Mouse (Mus musculus): Measurements from ENCODE around the gene Pgap3.
A peak's percentile ranks its signal among the peaks of the same experiment; 100 is the strongest.

Gene Pgap3

DNA sequence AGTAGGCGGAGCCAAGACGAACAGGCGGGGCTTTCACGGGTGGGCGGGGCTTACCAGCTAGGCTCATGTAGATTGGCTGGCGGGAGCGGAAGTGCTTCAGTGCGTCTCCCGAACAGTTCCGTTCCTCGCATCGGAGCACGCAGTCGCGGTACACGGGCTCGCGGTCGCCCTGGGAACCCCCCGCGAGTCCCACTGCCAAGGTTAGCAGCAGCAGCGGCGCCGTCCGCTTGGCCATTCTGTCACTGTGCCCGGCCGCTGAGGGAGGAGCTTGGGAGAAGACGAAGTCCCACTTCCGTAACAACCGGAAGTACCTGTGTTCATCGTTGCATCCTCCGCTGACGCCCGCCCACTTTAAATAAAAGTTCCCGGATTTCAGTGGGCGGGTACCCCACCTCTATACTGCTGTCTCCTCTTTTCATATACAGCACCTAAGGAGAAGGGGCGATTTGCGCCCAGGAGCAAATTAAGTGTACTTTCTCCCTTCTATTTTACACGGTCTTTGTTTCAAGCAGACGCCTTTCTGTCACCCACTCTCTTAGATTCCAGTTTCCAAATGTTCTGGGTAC is at the start of gene Pgap3:
Pgap3 (minus strand) TSS at position 330 of the 566 bp plus-strand sequence.
- DNase-seq (ENCODE audit: low spot score) = peak; percentile 94

DNA sequence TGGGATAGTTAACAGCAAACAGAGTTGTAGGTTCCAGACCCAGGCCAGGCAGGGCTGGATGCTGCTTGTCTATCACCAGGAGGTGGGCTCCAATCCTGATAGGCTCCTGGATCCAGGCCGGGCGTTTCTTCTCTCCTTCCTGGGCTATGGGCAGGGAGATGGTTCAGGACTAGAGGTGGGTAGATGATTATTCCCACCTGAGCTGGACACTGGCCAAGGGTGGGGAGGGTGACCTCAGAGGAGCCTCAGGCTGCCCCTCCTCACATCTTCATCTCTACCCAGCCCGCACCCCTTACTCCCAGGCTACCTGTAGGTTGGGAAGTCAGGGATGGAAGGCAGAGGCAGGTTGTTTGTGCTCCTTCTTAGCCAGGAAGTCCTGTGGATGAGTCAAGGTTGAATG is 49.1 kb upstream of the Pgap3 start:
- DNase-seq (ENCODE audit: low spot score) = no peak

DNA sequence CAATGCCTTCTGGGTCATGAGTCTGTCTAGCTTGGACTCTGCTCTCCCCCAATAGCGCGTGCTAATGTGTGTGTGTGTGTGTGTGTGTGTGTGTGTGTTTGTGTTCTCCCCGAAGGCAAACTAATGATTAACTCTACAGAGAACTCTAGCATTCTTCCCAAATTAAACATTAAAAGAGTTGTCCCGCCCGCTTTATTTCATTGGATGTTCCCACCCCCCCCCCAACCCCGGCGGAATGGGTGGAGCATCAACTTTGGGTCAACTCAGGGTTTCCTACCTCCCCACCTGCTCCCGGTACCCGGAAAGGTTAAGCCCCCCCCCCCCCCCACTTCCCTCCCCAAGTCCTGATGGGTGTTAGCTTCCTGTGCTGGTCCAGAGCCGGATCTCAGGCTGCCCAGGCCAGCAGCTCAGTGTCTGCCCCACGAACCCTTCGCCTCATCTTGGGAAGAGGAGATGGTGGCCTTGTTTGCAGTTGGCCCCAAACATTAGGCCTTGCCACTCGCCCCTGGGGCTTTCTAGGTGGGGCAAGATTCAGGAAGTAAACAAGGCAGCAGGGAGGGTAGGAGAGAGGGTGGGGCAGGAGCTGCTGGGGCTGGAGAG is 48.0 kb upstream of the Pgap3 start:
- no peak for DNase-seq (ENCODE audit: low spot score)

DNA sequence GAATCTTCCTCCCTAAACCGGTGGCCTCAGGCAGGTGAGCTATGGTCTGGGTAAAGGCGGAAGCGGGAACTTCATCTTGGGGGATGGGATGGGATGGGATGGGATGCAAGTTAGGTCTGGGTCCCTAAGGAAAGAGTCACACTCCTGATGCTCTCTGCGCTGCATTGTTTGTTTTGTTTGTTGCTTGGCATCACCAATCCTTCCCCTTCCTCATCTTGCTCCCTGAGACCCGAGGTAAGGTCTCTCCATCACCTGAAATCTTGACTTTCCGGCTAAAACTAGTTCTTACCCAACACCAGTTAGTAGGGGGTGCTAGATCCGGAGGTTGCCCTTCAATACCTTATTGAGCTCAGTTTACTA is 47.2 kb upstream of the Pgap3 start:
- DNase-seq (ENCODE audit: low spot score) = no peak

DNA sequence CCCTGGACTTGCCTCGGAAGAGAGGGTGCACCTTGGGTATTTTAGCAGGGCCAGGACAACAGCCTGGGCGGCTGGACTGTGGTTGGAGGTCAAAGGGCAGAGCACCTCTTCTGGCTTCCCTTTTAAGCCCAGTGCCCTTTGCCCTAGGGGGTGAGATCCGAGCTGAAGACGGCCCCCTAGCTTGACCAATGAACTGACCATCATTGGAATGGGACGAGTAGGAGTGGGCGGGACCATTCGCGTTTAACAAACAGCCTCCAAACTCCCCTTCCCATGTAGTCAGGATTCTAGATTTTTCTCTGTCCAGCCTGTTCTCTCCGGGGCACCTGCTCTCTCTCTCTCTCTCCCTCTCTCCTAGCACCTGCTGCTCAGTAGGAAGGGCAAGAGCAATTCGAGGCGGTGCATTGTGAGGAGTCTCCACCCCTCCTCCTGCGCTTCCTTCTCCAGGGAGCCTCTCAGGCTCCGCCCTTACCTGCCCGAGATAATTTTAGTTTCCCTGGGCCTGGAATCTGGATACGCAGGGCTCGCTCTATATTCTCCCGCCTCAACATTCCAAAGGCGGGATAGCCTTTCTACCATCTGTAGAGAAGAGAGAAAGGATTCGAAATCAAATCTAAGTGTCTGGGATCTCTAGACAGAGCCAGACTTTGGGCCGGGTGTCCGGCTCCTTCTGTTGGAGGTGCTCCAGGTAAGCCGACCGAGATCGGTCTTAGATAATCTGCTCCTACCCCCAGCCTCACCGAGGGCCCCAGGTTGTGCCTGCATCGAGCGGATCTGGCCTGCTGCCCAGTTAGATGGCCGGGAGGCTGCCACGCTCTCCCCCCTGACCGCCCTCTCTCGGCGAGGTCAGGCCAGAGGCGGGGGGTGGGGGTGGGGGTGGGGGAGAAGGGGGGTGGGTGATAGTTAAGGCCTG is 46.5 kb upstream of the Pgap3 start:
- DNase-seq (ENCODE audit: low spot score) = peak; percentile 75

DNA sequence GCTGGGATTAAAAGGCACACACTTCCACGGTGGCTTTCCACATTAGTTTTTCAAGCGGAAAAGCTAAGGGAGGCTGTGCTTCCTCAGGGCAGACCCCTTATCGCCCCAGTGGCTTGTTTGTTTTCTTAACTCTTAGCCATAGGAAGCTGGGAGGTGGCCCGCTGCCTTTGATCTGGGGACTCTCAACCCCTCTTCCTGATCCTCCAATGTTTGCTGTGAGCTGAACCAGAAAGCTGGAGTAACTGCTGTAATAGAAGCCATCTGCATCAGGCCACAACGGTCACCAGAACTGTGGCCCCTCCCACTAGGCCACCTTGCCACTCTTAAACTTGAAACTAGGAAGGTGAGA is 45.9 kb upstream of the Pgap3 start, which contains the start of gene Grb7:
Grb7 (plus strand) TSS at position 182 of the 349 bp plus-strand sequence.
- peak; percentile 70 for DNase-seq (ENCODE audit: low spot score)

DNA sequence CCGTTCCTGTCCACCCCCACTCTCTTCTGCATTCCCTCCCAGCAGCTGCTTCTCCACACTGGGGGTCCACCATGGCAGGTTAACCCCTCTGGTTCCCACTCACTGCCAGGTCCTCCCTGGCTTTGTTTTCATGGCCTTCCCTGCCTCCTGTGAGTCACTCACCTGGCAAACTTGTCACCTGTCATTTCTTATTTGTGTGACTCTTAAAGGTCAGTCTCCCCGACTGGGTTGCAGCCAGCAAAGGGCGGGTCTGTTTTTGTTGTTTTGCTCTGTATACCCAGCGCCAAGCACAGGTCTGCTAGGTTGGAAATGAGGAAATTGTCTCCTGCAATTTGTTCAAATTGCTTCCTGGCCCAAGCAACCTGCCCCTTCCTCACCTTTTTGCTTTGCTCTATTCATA is 45.4 kb upstream of the Pgap3 start:
- no peak for DNase-seq (ENCODE audit: low spot score)

DNA sequence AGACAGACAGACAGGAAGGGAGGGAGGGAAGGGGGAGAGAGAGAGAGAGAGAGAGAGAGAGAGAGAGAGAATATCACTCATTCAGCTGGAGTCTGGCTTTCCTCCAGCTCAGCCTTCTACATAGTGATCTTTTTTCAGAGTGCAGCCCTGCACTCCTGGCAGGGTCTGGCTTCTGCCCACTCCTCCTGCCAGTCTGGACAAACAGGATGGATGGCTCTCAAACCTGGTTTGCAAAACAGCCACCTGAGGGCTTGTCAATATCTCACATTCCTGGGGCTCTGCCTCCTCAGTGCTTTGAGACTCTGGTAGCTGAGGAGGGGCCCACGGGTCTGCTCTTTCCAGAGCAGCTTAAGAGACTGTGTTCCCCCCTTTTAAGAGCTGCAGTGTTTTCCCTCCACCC is 44.9 kb upstream of the Pgap3 start:
- no peak for DNase-seq (ENCODE audit: low spot score)

DNA sequence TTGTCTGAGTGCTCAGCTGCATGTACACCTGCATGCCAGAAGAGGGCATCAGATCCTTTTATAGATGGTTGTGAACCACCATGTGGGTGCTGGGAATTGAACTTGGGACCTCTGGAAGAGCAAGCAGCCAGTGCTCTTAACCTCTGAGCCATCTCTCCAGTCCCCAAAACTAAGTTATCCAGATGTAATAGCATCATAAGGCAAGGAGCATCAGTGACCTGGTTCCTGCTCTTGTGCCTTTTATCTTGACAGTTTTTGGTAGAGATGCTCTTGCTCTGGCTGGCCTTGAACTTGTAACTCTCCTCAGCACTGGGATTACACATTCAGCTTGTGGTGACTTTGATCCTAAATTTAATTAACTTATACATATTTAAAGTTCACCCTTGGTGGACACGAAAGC is 43.4 kb upstream of the Pgap3 start:
- no peak for DNase-seq (ENCODE audit: low spot score)

DNA sequence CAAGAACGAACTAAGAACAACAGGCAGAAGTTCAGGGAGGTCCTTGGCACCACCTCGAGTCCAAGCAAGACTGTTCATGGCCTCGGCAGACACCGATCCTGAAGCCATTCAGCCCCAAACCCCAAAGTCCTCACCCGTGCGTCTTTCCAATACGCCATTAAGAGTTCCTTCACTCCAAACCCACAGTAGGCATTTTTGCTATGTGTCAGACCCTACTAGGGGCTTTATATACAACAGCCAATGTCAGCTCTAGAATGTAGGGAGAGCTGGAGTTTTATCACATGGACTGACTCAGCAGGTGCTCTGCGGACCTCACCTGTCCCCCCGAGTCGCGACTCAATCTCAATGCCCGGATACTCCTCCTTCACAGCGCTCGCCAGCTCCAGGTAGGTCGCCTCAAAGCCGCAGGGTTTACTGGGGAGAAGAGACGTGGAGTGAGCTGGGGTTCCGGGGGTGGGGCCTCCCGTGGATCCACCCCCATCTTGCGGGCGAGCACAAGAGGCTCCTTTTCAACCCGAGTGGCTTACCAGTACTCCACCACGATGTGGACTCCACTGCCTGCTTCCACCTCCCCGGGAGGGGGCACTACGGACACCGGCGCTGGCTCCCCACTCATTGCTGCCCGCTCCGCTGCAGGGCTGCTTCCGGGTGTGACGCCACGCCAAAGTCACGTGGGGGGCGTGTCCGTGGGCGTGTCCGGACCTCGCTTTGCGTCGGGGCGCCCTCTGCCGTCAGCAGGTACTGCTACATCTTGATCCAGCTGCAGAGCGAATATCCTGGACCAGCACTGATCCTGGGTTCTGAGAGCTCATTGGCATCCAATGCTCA is 38.3 kb upstream of the Pgap3 start, which contains the start of gene Mien1:
Mien1 (minus strand) TSS at position 661 of the 828 bp plus-strand sequence.
- DNase-seq (ENCODE audit: low spot score) = peak; percentile 96

DNA sequence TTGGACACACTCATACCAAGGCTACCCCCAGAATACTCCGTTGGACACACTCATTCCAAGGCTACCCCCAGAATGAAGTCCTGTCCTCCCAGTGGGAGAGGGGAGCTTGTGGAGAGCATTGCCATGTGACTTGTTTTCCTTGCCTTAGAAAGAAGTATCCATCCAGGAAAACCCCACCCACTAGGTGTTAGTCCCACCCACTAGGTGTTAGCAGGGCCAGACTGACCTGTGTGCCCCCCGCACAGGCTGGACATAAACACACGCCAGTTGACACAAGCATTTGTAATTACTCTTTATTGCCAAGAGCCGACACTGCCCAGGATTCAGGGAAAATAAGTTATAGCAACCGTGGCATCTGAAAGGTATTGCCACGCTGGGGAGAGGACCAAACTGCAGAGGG is 37.2 kb upstream of the Pgap3 start:
- no peak for DNase-seq (ENCODE audit: low spot score)

DNA sequence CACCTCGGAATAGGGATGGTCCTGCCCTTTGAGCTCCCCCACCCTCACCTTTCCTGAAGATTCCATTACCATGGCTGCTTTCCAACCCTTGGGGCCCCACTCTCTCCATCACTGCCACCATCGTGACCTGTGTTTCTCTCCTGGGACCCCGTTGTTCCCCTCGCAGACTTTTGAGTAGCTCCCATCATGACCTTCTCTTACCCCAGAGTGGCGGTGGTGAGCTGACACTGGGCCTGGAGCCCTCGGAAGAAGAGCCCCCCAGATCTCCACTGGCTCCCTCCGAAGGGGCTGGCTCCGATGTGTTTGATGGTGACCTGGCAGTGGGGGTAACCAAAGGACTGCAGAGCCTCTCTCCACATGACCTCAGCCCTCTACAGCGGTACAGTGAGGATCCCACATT is 35.4 kb upstream of the Pgap3 start:
- no peak for DNase-seq (ENCODE audit: low spot score)

DNA sequence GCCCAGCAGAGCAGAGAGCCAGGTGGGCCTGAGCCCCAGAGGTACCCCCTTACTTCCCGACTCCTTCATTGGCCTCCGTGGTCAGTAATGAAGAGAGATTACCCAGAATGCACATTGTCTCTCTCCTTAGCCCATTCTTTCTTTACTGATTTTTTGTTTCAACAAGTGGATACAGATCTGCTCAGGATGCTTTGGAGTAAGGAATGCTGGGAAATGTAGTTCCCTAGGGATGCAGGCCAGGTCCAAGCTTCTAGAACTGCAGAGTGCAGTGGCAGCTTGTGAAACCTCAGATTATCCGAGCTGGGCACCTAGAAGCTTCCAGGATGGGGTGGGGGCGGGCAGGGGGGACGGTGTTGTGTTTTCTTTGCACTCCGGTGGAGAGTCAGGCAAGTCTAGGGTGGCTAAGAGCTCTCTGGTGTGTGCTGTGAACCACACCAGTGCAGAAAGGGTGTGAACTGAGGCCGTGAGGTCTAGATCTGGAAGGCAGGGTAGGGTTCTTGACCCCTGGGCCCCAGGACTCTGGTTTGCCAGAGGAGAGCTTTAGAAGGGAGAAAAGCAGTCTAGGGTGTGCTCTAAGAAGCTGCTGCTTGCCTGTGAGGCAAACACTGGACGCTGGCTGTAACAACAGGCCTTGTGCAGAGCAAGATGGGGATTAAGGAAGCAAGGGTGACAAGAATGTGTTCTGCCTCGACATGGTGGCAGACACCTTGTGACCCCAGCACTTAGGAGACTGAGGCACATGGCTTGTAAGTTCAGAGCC is 31.6 kb upstream of the Pgap3 start:
- DNase-seq (ENCODE audit: low spot score) = no peak

DNA sequence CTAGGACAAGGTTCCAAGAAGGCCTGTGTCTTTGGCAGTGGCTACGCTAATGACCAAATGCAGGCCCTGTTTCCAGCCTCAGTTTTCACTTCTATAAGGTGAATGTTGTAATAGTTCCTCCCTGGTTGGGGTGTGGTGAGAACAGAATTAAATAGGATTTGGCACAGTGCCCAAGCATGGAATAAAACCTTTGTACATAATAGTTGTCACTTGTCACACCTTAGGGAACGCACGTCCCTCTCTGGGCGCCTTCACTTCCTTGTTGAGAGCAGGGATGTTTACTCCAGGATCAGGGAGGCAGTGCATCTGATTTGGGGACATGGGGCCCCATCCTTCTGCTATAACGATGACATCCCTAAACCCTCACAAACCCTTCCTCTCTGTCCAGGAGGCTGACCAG is 28.1 kb upstream of the Pgap3 start:
- DNase-seq (ENCODE audit: low spot score) = no peak

DNA sequence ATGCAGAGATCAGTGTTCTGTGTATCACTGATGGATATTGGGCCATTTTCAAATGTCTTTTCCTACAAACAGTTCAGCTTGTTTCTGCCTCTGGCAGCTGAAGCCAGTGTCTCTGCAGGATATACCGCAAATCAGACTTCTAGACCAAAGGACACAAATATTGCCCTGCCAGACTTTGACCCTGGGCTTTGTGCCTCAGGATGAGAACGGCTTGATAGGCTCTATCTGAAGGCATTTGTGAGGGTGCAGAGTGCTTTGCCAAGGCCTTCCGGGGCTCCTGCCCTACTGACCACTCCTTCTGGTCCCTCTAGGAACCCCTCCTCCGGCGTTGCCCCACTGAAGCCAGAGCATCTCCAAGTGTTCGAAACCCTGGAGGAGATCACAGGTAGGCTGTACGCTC is 26.3 kb upstream of the Pgap3 start:
- DNase-seq (ENCODE audit: low spot score) = no peak

DNA sequence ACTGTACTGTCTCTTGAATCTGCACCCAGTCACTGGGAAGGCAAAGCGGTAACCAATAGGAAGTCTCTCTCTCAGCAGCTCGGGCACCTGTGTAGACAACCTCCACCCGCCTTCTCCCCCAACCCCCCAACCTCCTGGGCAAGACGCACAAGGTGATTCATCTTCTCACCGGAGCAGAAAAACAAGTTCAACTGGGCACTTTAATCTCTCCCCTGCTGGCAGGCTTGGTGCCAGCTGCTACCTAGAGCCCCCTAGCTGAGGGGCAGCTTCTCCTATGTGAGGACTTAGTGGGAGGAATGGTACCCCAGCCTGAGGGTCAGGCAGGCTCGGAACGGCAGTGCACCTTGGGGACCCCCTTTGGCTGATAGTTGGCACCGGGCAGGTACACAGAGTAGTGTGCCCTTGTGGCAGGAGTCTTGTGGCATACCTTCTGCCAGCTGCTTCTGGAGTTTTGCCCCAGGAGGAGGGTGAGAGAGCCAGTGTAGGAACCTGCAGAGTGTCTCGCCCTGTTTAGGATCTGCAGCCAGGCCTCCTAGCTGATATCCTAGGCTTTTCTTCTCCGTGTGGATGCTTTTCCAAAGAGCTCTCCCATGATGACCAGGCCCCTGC is 18.8 kb upstream of the Pgap3 start:
- no peak for DNase-seq (ENCODE audit: low spot score)

DNA sequence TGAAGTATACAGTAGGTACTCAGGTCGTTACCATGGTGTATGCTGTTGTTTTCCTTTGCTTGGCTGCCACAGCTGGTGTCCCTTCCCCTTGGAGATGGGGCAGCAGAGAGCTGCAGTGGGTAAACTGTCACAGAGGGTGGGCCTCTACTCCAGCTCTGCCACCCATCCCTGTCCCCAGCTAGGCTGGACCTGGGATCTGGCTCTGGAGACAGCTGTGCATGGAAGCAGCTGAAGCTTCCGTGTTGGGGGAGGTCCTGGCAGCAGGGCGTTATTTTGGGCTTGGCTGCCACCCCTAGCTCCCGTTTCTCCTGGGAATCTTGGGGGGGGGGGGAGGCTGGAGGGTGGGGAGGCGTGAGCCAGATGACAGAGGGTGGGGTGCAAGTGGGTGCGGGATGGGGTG is 18.0 kb upstream of the Pgap3 start:
- DNase-seq (ENCODE audit: low spot score) = no peak

DNA sequence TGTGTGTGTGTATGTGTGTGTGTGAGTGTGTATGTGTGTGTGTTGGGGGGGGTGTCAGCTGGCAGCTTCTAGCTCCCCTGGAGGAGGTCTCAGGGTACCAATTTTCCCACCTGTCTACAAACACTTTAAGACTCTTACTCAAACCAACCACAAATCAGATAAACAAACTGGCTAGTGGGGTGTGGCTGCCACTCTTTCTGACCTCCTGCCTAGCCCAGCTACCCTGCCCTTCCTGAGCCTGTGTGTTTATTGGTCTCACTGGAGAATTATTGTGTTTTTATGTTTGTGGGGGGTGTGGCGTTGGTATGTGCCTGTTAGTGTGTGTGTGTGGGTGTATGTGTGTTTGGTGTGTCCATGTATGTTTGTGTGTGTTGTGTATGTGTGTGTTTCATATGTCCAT is 16.8 kb upstream of the Pgap3 start:
- DNase-seq (ENCODE audit: low spot score) = no peak

DNA sequence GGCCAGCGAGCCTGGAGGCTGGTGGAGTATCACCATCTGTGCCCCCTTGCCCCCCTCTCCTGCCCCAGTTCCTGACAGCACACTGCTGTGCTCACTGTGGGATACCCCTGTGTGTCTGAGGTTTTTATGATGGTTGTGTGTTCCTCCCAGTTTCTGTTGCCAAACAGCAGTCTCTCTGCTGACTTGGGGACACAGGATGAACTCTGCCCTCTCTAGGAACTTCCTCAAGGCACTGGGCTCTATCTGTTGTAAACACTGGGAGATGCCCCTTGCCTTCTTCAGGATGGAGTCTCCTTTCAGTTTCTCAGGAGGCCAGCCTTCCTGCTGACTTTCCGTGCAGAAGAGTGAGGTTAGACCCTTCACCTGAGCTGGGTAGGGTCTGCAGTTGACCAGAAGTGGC is 13.9 kb upstream of the Pgap3 start:
- DNase-seq (ENCODE audit: low spot score) = no peak

DNA sequence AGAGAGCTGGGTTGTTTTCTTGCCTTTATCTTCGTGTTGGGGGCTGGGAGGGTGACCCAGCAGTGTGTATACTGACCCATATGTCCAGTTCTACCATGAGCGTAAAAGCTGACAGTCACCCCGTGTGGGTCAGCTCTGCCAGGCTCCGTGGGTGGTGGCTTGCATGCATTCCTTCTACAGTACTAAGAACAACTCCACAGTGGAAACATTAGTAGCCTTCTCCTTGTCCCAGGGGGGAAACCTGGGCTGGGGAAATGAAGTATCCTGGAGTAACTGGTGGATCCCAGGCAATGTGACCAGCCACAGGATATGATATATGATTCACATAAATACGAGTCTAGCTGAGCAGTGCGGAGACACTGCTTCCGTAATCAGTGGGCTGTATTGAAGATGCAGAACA is 13.4 kb upstream of the Pgap3 start:
- DNase-seq (ENCODE audit: low spot score) = no peak

DNA sequence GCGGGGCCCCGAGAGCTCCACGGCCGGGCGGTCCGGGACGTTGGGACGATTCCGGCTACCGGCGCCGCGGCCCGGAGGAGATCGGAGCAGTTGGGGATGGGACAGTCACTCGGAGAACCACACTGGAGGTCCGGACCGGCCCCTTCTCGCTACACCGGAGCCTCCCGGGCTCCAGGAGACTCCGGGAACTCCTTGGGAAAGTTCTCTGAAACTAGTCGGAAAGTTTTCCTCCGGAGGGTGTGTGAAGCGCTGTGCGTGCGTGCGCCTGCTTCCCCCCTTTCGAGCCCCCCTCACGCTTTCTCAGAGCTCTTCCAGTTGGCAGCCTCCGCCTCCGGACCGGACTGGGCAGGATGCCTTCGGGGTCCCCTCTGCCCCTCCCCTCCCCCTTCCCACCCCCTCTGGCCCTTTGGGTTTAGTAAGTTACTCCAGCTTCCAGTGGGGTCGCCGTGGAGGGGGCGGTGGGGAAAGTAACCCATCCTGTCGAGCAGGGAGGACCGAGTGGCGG is 12.6 kb upstream of the Pgap3 start:
- peak; percentile 49 for DNase-seq (ENCODE audit: low spot score)
